Mouse (Mus musculus) left cerebral cortex, postnatal 10 days (tissue): Measurements from ENCODE around the gene Chrd. TPM values are rescaled to one million over a fixed set of nuclear protein-coding genes. Genes with fewer than 3 reads are reported as not detected.
A peak's percentile ranks its signal among the peaks of the same experiment; 100 is the strongest.

Experiments used
- DNase-seq, 2 experiments: peaks; one replicate each; pipeline ENCODE4 v3.0.0; 2021 to 2022; ENCODE audit warnings: low spot score in 2 of 2, mixed read lengths in 1 of 2; ENCODE audit errors: extremely low spot score in 1 of 2
- intact Hi-C: fragments of 180-260 bp; cut with DNase I; formaldehyde crosslinking; loops from one replicate; pipeline ENCODE4 v1.15.1; 2025
- total RNA-seq, 2 experiments: library from RNA; stranded (reverse); gene quantifications; 2 replicates each; pipeline ENCODE4 v1.2.3; 2021

Gene Chrd
- total RNA-seq, 2 experiments from 2014 or later: 18.4 to 21.8 TPM

GRCm38 (mm10) chr16:20708939-20709734 lies 23.8 kb upstream of the Chrd start:
- intact Hi-C loops: no loop called here
- no peak for DNase-seq

- DNase-seq: no peak
- intact Hi-C loops: loop anchor here (5.0 kb wide), 1 partner anchor 482 kb away; no protein-coding TSS in a partner anchor
Observed at GRCm38 (mm10) chr16:20710370-20710769, 22.6 kb upstream of the Chrd start.

- intact Hi-C loops: loop anchor here (5.0 kb wide), 1 partner anchor 481 kb away; no protein-coding TSS in a partner anchor
- DNase-seq: no peak
Observed at GRCm38 (mm10) chr16:20710810-20711209, 22.1 kb upstream of the Chrd start.

- no peak for DNase-seq
- intact Hi-C loops: loop anchor here (5.0 kb wide), 1 partner anchor 480 kb away; no protein-coding TSS in a partner anchor
Observed at GRCm38 (mm10) chr16:20712190-20712589, 20.7 kb upstream of the Chrd start.

GRCm38 (mm10) chr16:20712889-20713288 lies 20.0 kb upstream of the Chrd start:
- no peak for DNase-seq
- intact Hi-C loops: loop anchor here (5.0 kb wide), 1 partner anchor 479 kb away; no protein-coding TSS in a partner anchor

- intact Hi-C loops: loop anchor here (5.0 kb wide), 1 partner anchor 478 kb away; no protein-coding TSS in a partner anchor
- DNase-seq: no peak
Observed at GRCm38 (mm10) chr16:20714307-20715080, 18.4 kb upstream of the Chrd start.

GRCm38 (mm10) chr16:20715161-20715560 lies 17.8 kb upstream of the Chrd start:
- intact Hi-C loops: no loop called here
- no peak for DNase-seq

- intact Hi-C loops: no loop called here
- DNase-seq: no peak
Observed at GRCm38 (mm10) chr16:20715566-20715965, 17.4 kb upstream of the Chrd start.

- intact Hi-C loops: no loop called here
- DNase-seq: peak; percentile 73 to 88
Observed at GRCm38 (mm10) chr16:20715976-20716840, 16.7 kb upstream of the Chrd start.

- intact Hi-C loops: no loop called here
- DNase-seq: no peak
Observed at GRCm38 (mm10) chr16:20716841-20717180, 16.1 kb upstream of the Chrd start.

GRCm38 (mm10) chr16:20717181-20717977 lies 15.5 kb upstream of the Chrd start, which contains the start of the genes Polr2h and Clcn2:
Polr2h (plus strand) TSS chr16:20717665.
Clcn2 (minus strand) TSS chr16:20717746.
- peak; percentile 96 to 98 for DNase-seq
- intact Hi-C loops: no loop called here

GRCm38 (mm10) chr16:20717978-20718670 lies 14.8 kb upstream of the Chrd start:
- no peak for DNase-seq
- intact Hi-C loops: no loop called here

GRCm38 (mm10) chr16:20721808-20722207 lies 11.1 kb upstream of the Chrd start:
- no peak for DNase-seq

GRCm38 (mm10) chr16:20722736-20723135 lies 10.2 kb upstream of the Chrd start:
- DNase-seq: no peak
- intact Hi-C loops: no loop called here

More at GRCm38 (mm10) chr16:20721808-20722207, 11.1 kb upstream of the Chrd start:
- intact Hi-C loops: no loop called here

GRCm38 (mm10) chr16:20723247-20723646 lies 9.7 kb upstream of the Chrd start:
- intact Hi-C loops: no loop called here
- DNase-seq: no peak

GRCm38 (mm10) chr16:20724338-20724748 lies 8.6 kb upstream of the Chrd start:
- DNase-seq: peak in 1 of 2 experiments; percentile 82
- intact Hi-C loops: loop anchor here (1.0 kb wide), 1 partner anchor 37 kb away; no protein-coding TSS in a partner anchor

- DNase-seq: no peak
- intact Hi-C loops: loop anchor here (5.0 kb wide), 1 partner anchor 172 kb away; no protein-coding TSS in a partner anchor
Observed at GRCm38 (mm10) chr16:20725321-20725720, 7.6 kb upstream of the Chrd start.
